Mouse (Mus musculus) E14TG2a.4 (cell line): ENCODE measurements around the gene Chrm1.
A peak's percentile ranks its signal among the peaks of the same experiment; 100 is the strongest.

Source experiments
- CTCF ChIP-seq: conservative IDR thresholded peaks from 2 replicates; pipeline ENCODE4 v1.5.1; 2014; ENCODE audit warnings: low read length
- NANOG ChIP-seq: IDR thresholded peaks from 2 replicates; pipeline ENCODE4 v1.6.1; 2014; ENCODE audit warnings: borderline replicate concordance, low read length, mixed read lengths
- POU5F1 ChIP-seq: IDR thresholded peaks from 2 replicates; pipeline ENCODE4 v1.6.1; 2014; ENCODE audit warnings: low read length, borderline replicate concordance

GRCm38 (mm10) chr19:8682996-8683395 lies 19.4 kb downstream of the Chrm1 start:
- TF ChIP-seq CTCF (peak; percentile 92), POU5F1 (no peak), NANOG (no peak)
